Mouse (Mus musculus): ENCODE measurements around the gene Rtn4rl1.

The Rtn4rl1 gene

GRCm38 (mm10) chr11:75212876-75213275 lies 19.3 kb downstream of the Rtn4rl1 start:
- peak; percentile 22 for DNase-seq (ENCODE audit: low spot score)

GRCm38 (mm10) chr11:75213372-75214080 lies 19.9 kb downstream of the Rtn4rl1 start:
- DNase-seq (ENCODE audit: low spot score), result peak; percentile 66

DNA sequence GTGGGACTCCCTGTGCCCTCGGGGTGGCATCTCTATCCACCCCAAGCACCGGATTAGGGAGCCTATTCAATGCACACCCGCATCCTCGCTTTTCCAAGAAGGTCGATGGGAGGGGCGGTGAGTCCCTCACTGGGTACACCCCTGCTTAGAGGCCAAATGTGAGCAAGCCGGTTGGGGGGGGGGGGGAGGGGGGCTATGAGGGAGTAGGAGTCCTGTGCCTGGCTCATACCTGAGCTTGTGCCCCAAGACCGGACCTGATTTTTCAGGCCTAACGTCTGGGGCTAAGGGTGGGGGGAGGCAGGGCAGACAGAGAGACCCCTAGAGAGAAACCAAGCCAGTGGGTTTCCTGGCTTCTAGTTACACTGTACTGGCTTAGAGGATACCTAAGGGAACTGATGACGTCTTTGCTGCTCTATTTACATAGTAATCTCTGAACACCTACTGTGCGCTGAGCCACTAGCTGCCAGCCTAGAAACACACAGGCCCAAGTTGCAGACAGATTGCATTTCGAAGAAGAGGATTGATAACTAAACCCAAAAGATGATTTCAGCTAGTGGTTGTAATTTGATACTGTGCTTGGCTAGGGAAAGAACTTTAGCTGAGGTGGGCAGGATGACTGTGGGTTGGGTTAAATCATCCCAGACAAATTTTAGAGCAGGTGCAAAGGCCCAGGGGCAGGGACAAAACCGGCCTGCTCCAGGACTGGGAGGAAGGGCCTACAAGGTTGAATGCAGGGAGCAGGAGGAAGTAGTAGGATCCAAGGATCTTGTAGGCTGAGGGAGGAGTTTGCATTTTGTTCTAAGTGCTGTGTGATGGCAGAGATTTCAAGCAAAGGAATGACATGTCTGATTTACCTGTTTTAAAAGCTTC lies 20.7 kb downstream of the Rtn4rl1 start:
- DNase-seq (ENCODE audit: low spot score), result no peak

DNA sequence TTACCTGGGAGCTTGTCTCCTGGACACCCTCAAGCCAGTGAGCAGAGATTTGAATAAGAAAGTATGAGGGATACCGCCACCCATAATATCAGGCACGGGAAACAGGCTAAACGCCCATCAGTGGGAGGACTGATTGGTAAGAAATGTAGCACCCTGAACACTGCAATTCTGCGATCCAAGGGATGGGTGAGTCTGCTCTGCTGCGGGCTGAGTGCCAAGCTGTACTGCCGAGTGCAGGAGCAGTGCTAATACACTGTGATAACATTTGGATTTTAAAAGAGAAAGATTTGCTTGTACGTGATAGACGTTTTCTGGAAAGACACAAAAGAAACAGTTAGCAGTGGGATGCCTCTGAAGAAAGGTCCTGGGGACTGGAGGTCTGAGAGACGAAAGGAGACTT lies 26.5 kb downstream of the Rtn4rl1 start:
- DNase-seq (ENCODE audit: low spot score), result peak; percentile 51

DNA sequence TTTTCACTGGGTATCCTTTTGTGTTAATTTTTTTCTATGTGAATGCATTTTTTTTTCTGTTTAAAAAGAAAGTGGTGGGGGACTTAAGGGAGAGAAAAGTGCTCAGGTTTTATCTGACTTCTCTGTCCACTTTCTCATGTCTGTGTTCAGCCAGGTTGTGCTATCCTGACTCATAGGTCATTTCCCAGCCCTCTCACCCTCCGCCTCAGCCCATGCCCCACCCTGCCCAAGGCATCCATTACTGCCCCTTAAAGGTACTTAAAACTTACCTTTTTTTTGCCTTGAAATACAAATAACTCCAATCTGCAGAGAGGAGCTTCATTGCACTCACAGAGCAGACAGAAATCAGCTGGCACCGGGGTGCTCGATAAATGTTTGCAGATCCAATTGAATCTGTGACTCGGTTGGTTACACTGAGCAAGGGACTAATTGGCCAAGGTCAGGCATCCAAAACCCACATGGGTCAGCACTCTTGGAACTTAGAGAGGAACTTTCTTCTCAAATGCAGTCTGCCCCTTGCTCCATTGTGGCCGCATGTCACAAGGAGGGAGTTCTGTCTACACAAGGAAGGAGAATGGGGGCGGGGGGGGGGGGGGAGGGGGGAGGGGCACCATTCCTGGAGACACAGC lies 27.0 kb downstream of the Rtn4rl1 start:
- no peak for DNase-seq (ENCODE audit: low spot score)

GRCm38 (mm10) chr11:75224062-75224461 lies 30.5 kb downstream of the Rtn4rl1 start:
- no peak for DNase-seq (ENCODE audit: low spot score)

- no peak for DNase-seq (ENCODE audit: low spot score)
Measured at GRCm38 (mm10) chr11:75224835-75225234, 31.3 kb downstream of the Rtn4rl1 start.

GRCm38 (mm10) chr11:75227632-75228031 lies 34.0 kb downstream of the Rtn4rl1 start:
- no peak for DNase-seq (ENCODE audit: low spot score)

- DNase-seq (ENCODE audit: low spot score), result no peak
Measured at GRCm38 (mm10) chr11:75229289-75229688, 35.7 kb downstream of the Rtn4rl1 start.

DNA sequence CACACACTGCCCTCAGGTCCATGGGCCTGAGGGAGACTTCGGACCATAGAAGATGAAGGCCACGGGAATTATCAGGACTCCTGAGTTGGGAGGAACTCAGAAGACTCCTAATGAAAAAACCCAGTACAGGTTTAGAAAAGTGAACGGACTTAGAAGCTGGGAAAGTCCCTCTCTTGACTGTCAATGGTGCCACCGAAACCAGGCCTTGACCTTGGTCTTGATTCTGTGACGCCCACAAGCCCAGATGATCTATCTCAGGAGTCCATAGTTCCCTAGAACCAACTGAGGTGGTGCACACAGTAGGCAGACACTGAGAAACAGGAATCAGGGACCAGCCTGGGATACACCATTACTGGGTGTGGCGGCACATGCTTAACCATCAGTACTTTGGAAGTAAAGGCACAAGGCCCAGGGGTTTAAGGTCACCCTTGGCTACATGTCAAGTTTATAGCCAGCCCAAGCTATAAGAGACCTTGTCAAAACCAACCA lies 36.7 kb downstream of the Rtn4rl1 start:
- DNase-seq (ENCODE audit: low spot score), result no peak

GRCm38 (mm10) chr11:75231756-75232155 lies 38.2 kb downstream of the Rtn4rl1 start:
- DNase-seq (ENCODE audit: low spot score), result peak; percentile 45

GRCm38 (mm10) chr11:75232434-75232833 lies 38.9 kb downstream of the Rtn4rl1 start:
- no peak for DNase-seq (ENCODE audit: low spot score)

- DNase-seq (ENCODE audit: low spot score), result no peak
Measured at GRCm38 (mm10) chr11:75234745-75235144, 41.2 kb downstream of the Rtn4rl1 start.

- no peak for DNase-seq (ENCODE audit: low spot score)
Measured at GRCm38 (mm10) chr11:75240158-75240934, 46.8 kb downstream of the Rtn4rl1 start.

DNA sequence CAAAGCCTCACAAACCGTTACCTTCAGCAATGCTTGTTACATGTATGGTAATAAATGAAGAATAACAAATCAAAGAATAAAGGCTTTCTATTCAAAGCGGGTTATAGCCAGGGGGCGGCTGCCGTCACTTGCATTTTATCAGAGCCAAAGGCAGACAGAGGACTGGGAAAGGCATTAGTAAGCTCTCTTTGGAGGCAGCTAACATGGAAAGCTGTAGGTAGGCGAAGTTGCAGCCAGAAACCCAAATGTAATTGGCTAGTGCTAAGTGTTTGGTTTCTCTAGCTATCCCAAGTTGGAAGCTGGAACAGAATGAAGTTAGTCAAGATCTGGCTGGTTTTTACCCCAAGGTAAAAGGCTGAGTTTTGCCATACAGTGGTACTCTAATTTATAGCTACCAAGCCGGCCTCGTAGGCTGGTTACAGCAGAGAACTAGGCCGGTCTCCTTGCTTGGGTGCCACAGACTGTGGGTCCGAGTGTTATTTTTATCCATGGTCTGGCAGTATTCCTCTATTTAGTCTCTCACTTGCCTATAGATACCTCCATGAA lies 49.2 kb downstream of the Rtn4rl1 start:
- DNase-seq (ENCODE audit: low spot score), result no peak

DNA sequence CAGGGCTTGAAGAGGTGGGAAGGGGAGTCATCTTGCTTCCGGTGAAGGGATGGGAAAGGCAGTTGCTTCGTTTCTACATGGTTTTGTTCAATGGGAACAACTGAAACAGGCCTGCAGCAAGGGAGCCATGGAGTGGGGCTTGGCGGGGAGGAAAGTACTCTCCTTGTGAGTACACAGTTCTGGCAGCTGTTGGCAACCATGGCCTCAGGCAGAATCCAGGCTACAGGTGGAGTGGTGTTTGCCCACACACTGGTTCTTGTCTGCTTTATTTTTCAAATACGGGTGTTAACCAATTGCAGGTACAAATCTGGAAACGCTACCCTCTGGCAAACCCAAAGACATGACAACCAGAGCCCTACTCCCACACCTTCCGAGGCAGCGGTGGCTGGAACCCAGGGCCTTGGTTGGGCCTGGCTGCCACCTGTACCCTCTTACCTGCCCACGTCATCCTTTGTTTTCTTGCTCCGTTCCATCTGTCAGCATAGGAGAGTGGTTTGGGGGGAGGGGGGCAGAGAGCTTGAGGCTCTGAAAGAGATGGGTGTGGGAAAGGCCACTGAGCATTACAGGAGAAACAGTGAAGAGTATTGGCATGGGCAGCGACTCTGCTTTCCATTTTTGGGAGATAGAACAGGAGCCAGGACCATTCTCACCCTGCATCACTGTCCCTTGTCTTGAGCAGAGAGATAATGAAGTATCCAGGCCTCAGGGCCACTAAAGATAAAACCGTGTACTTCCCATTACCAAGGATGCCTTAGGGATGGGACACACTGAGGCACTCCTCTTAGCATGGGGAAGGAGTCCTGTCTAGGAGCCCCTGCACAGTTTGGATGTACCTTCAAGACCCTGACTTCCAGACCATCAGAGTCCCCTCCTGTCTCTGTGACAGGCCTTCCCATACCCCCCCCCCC lies 51.0 kb downstream of the Rtn4rl1 start:
- no peak for DNase-seq (ENCODE audit: low spot score)

GRCm38 (mm10) chr11:75245372-75246330 lies 52.1 kb downstream of the Rtn4rl1 start:
- DNase-seq (ENCODE audit: low spot score), result peak; percentile 44

- DNase-seq (ENCODE audit: low spot score), result no peak
Measured at GRCm38 (mm10) chr11:75246589-75246988, 53.0 kb downstream of the Rtn4rl1 start.

- DNase-seq (ENCODE audit: low spot score), result no peak
Measured at GRCm38 (mm10) chr11:75247137-75247730, 53.7 kb downstream of the Rtn4rl1 start.
